Mouse (Mus musculus) heart, postnatal 14 days (tissue): ENCODE results near the gene Mapk13. TPM values are rescaled to one million over a fixed set of nuclear protein-coding genes. Genes with fewer than 3 reads are reported as not detected.
A peak's percentile ranks its signal among the peaks of the same experiment; 100 is the strongest.
"Not testable (repeated sequence)": the region's sequence is repeated elsewhere in the genome, so short reads cannot be mapped to it uniquely, and the experiment has no call there.

ENCODE experiments used
- DNase-seq, 2 experiments: peaks; one replicate each; pipeline ENCODE4 v3.0.0; 2021 to 2022
- intact Hi-C: fragments of 180-260 bp; cut with DNase I; formaldehyde crosslinking; loops from one replicate; pipeline ENCODE4 v1.15.1; 2025
- total RNA-seq, 2 experiments: library from RNA; stranded (reverse); gene quantifications; 2 replicates each; pipeline ENCODE4 v1.2.3; 2021

Gene Mapk13
- total RNA-seq, 2 experiments from 2014 or later = 0.17 to 0.33 TPM

DNA sequence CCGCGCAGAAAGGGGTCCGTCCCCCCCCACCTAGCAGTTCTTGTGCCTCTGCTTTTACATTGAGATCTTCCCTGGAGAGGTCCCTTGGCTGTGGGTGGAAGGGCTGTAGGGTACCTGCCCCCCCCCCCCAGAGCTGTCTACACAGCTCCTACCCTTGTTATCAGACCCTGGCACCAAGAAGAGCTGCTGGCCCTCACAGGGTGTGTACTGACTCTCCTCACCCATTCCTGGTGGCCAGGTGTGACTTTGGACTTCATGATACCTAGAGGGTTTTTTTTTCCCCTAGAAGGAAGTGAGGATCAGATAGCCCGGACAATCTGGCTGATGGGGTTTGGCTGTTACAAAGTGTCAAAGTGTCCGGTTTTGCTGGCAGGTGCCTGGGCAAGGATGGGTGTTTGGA is 2.2 kb downstream of the Mapk13 start:
- no peak for DNase-seq
- intact Hi-C loops = no loop called here

DNA sequence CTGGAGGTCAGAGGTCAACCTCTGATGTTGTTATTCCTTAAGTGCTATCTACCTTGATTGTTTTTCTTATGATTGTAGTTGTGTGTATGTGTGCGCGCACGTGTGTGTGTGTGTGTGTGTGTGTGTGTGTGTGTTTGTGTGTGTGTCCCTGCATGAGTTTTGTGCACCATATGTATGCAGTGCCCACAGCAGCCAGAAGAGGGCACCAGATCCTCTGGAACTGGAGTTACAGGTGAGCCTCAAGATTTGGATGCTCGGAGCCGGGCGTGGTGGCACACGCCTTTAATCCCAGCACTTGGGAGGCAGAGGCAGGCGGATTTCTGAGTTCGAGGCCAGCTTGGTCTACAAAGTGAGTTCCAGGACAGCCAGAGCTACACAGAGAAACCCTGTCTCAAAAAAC is 5.2 kb downstream of the Mapk13 start:
- DNase-seq, intact Hi-C loops: not testable (repeated sequence)

DNA sequence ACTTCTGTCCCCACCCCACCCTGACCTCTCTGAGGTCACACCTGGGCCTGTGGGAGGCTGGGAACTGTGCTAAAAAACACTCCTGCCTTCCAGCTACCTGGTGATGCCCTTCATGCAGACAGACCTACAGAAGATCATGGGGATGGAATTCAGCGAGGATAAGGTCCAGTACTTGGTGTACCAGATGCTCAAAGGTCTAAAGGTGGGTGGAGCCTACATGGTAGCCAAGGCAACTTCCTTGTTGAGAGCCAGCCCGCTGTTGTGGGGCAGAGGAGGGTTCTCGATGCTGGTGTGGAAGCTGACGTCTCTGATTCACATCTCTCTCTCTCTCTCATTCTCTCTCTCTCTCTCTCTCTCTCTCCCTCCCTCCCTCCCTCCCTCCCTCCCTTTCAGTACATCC is 6.1 kb downstream of the Mapk13 start:
- DNase-seq = no peak
- intact Hi-C loops = no loop called here

DNA sequence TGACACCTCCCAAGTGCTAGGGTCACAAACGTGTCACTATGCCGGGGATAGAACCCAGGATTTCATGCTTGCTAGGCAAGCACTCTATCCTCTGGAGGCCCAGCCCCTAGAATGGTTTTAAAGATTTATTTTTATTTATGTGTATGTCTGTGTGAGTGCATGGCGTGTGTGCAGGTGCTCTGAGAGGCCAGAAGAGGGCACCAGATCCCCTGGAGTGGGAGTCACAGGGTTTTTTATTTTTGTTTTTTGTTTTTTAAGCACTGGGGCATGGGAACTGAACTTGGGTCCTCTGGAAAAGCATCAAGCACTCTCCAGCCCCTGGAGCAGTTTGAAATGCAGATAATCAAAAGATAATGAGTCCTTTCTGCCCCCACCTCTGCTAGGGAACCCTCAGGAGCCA is 7.7 kb downstream of the Mapk13 start:
- no peak for DNase-seq

DNA sequence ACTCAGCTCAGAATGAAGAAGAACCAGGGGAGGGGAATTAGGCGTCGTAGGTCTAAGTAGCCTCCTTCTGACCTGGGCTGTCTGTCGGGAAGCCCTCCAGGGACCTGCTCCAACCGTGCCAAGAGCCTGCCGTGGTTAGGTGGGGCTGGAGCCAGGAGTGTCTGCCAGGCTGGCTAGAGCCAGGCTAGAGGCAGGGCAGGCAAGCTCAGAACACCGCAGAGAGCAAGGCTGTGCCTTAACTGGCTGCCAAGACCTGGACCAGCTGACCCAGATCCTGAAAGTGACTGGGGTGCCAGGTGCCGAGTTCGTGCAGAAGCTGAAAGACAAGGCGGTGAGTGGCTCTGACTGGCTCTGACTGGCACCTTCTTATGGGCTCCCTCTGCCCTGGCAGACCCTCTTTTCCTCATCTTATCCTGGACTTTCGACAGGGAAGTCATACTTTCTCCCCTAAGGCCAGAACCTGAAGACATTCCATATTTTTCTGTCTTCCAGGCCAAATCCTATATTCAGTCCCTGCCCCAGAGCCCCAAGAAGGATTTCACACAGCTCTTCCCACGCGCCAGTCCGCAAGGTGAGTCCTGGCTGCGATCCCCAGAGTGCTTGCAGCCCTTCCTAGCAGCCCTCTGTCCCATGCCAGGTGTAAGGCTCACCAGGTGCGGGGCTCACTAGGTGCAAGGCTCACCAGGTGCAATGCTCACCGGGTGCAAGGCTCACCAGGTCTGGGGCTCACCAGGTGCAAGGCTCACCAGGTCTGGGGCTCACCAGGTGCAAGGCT is 8.3 kb downstream of the Mapk13 start:
- peak; percentile 53 to 57 for DNase-seq
- intact Hi-C loops = no loop called here

More for the DNA sequence above, 7.7 kb downstream of the Mapk13 start:
- intact Hi-C loops = no loop called here

DNA sequence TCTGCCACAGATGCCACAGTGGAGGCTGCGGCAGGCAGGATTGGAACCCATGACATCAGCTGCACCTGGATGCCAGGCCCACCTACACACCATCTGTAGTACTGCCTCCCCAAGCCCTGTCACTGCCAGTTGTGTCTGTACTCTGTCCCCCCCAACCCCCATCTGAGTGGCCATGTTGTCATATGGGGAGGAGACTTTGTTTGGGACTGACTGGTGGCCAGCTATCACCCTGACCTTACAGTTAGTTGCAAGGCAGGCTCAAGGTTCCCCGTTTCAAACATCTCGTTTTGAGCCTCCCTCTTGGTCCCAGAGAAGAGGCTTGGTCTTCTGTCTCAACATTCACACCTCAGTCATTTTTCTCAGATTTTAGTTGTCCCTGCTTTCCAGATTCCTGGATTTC is 10.6 kb downstream of the Mapk13 start:
- no peak for DNase-seq
- intact Hi-C loops = no loop called here

DNA sequence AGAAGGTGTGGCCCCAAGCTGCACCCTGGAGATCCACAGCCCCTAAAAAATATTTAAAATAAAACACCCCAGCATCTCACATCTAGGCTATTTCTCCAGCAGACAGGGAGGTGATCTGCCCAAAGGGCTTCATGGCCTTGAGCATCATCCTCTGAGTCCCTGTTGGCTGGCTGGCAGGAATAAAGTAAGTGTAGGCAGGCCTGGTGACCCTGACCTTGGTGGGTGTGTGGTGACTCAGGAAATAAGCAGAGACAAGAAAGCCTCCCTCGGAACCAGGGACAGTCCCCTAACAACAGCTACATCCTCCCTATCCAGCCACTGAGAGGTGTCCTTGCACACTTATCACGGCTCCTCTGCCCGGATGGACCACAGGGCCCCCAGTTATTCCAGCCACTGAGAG is 11.7 kb downstream of the Mapk13 start:
- intact Hi-C loops = no loop called here
- no peak for DNase-seq

DNA sequence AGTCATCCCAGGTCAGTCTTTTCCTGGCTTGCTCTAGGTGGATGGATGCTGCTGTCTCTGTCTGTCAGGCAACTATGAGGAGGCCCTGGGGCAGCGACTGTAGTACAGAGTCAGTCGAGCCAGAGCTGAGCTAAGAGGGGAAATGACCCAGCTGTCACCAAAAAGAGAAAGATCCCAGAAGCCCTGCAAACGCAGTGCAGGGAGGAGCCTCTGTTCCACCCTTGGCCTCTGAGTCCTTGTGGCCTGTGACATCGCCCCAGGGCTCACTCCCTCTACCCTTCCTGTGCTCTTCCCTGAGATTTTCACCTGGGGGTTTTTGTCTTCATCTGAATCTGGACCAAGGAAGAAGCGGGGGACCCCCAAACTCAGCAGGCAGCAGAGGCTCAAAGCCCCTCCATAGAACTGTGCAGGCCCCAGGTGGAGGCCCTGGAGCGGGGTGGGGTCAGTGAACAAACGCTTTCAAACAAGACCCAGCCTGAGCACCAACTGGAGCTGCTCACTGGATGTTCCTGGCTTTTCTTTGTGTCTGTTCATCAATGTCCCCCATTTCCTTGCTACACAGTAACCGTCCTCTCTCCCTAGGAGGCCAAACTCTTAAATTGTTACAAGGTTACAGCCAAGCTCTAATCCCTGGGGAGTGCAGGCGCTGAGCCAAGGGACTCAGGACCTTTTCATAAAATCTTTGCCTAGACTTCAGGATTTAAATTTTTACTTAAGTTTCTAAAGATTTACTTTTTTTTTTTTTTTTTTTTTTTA is 12.4 kb downstream of the Mapk13 start:
- intact Hi-C loops = no loop called here
- DNase-seq = peak; percentile 22 to 45

DNA sequence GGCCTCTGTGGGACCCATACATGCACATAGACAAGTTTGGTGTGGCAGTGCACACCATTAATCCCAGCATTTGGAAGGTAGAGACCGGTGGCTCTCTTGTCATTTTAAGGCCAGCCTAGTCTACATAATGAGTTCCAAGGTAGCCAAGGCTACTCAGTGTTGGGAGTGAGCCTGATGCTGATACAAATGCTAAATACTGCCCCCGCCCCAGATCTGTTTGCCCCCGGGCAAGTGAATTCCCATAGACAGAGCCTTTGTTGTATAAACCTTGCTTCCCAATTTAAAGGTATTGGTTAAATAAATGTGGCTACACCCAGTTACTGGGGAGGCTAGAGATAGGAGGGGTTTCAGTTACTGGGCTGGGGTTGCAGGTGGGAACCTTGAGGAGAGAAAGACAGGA is 15.9 kb downstream of the Mapk13 start:
- no peak for DNase-seq
- intact Hi-C loops = no loop called here

DNA sequence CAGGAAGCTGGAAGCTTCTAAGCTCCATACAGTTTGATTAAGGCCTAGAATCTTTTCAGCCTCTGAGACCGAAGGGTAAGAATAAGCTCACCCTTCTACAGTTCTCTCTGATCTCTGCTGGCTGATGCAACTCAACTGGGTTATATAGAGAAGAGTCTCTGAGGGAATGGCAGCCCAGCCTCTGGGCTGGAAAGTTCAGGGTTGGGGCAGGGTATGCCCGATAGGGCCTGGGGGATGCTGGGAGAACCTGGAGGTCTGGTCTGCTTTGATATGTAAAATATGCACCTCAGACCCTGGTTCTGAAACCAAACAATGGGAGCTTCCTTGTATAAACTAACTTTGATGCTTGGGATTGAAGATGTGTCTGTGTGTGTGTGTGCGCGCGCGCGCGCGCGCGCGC is 18.4 kb downstream of the Mapk13 start:
- intact Hi-C loops = no loop called here
- DNase-seq = no peak

DNA sequence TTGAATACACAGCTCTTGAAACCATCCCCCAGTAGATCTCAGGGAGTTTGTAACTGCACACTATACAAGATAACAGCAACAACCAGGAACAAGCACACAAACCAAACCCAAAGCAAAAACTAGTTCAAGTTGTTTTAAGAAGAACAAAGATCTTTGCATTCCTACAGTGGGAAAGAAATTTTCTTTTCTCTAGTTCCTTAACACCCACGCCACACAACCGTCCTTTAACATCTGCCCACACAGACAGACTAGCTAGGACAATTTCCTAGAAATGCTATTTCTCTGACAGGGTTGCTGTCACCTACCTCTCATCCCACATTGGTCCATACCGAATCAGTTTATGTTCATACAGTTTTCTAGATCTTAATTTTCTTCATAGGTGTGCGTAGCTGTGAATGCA is 27.9 kb downstream of the Mapk13 start:
- intact Hi-C loops = no loop called here
- DNase-seq = no peak

DNA sequence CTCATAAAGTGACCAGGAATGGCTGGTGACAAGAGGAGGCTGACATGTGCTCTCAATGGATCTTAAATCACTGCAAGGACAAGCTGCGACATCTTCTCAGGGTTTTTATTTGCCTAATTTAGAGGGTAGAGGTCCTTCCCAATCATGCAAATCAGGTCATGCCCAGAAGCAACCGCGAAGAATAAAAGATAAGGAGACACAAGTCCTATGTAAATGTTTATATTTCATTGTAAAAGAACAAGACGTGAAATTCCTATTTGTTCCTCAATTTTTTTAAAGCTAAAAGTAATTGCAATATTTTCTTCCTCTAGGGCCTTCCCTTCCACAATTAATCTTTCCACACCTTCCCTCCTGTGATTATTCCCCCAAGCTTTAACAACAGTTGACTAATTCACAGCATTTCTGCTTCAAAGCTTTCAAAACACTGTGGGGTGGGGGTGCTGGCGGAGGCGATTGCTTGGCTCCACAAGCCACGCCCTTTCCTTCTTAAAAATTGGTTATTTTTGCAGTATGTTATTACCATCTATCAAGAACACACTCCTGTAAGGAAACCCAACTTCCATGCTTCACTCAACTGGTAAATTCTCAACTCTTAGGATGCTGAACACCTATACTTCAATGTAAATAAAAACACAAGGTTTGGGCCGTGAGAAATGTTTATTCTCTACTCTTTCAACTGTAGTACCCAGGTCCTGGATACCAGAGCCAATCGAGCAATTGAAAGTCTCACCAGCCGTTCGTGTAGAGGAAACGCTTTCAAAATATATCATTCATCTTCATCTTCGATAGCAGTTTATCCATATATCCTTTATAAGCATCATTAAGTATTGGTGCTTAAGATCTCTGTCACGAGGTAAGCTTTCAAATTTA is 30.4 kb downstream of the Mapk13 start:
- intact Hi-C loops = loop anchor here (2.0 kb wide), 2 partner anchors 37 to 107 kb away; no protein-coding TSS in a partner anchor
- no peak for DNase-seq

DNA sequence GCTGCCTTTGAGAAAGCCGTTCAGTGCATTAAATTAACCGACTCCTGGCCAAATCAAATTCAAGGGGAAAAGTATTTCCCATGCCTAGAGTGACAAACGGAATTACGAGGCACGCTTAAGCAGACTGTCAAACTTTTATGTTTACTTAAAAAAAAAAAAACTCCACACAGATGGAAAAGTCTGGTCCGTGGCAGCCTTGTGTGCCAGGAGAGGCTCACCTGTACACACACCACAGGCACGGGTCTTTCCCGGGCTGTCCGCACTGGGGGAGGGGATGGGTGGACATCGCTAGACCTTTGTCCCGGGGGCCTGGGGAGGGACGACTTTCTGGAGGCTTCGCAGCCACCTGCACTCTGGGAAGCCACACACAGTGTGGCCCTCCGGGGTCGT is 31.2 kb downstream of the Mapk13 start:
- intact Hi-C loops = loop anchor here (2.0 kb wide), 2 partner anchors 37 to 107 kb away; no protein-coding TSS in a partner anchor
- DNase-seq = no peak

DNA sequence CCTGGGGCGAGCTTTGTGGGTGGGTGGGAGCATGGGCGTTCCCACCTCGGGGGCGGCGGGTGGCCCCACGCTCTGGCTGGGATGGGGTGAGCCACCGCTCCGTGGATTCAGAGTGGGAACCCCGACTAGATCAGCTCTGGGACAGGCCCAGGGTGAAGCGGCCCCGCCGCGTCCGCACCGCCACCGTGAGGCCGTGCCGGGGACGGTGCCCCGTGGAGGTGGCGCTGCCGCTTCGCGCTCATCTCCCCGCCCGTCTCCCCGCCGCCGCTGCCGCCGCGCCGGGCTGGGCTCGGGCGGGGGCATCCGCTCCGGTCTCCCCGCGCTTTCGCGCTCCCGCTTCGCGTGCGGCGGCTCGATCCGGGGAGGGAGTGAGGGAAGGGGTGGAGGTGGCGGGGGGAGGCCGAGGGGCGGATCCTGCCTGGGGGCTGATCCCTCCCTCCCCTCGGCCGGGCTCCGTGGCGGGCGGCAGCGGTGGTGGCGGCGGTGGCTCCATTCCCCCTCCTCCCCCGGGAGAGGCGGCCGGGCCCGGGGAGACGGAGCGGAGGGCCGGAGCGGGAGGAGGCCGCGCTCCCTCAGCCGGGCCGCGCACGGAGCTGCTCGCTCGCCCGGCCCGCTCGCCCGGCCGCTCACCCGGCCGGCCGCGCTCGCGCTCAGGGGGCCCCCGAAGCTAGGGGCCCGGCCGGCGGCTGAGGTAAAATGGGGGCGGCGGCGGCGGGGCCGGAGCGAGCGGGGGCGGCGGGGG is 31.7 kb downstream of the Mapk13 start, which contains the start of gene Brpf3:
TSS of gene Brpf3 (plus strand) at position 420 of the 742 bp plus-strand sequence.
- DNase-seq = peak; percentile 85 to 88
- intact Hi-C loops = loop anchor here (2.0 kb wide), 2 partner anchors 38 to 108 kb away; no protein-coding TSS in a partner anchor

DNA sequence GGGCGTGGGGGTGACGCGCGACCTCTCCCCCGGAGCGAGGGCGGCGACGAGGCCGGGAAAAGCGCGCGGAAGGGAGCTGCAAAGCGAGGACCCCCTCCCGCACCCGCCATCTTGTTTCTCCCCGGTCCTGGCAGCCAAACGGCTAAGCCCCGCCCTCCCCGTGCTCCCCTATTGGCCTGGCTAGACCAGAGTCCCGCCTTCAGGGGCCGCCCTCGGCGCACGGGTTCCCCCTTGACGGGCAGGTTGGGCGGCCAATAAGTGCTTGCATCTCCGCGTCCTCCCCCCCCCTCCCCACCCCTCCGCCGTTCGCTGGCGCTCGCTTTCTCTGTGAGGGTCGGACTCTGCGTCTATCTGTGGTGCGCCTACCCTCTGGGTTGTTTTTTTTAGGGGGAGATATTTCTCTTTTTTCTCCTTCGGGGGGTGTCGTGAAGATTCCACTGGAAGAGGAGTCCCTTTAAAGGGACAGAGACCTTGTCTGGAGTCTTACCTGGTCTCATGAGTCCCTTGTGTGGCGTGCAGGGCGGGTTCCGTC is 32.4 kb downstream of the Mapk13 start:
- intact Hi-C loops = loop anchor here (2.0 kb wide), 2 partner anchors 39 to 109 kb away; no protein-coding TSS in a partner anchor
- DNase-seq = peak; percentile 99

DNA sequence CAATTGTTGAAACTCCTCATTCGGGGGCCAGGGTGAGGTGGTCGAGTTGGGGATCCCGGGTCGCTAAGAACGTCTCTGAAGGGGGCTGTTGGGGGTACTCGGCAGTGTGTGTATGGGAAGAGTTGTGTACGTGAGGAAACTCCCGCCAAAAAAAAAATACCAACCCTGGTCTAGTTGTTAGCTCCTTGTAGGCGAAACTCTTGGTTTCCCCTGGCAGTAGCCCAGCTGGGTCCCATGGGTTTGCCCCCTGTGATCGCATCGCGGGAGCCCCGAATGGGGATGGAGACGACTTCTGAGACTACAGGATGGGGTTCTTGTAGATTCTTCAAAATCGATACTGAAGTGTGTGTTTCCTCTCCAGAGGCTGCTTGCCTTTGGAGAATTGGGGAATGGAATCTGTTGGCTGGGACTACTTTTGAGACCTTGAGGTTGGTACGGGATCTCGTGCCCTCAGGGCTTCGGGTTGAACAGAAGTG is 32.9 kb downstream of the Mapk13 start:
- intact Hi-C loops = no loop called here
- no peak for DNase-seq

DNA sequence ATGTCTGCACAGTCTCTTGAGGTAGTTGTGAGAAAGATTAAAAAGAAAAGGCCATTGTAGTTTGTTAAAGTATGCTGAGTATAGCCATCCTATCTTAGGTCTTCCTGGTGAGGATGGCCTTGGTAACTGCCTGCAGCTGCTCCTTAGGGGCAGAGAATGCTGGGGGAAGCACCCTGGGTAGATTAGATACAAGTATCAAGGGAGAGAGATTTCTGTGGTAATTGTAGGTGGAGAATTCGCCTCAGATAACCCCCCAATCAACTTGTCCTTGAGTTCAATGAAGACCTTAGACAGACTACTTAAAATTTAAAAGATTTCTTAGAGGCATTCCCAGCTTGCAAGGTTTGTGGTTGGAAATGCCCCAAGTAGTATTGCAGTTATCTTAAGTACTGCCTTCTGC is 34.2 kb downstream of the Mapk13 start:
- DNase-seq = no peak
- intact Hi-C loops = no loop called here

DNA sequence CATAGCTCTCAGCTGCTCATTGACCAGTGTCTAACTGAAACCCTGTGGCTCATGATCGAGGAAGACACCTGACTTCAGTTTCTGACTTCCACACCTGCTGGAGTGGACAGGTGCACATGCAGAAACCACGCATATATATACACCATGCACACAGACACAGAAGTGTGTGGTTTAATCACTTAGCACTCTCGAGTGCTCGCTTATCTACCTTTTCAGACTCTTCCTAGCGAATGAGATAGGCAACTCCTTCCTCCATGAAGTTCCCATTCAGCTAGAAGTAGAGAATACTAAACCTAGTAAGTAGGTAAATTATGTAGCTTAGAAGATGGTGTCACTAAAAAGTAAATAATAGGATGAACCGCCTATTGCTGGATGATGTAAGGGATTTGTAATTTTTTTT is 35.9 kb downstream of the Mapk13 start:
- no peak for DNase-seq
- intact Hi-C loops = no loop called here

DNA sequence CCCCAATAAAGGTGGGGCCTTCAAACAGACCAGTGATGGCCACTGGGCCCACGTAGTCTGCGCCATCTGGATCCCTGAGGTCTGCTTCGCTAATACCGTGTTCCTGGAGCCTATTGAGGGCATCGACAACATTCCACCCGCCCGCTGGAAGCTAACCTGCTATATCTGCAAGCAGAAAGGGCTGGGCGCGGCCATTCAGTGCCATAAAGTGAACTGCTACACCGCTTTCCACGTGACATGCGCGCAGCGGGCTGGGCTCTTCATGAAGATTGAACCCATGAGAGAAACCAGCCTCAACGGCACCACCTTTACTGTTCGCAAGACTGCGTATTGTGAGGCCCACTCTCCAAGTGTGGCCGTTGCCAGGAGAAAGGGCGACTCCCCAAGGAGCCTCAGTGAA is 37.7 kb downstream of the Mapk13 start:
- no peak for DNase-seq
- intact Hi-C loops = no loop called here

DNA sequence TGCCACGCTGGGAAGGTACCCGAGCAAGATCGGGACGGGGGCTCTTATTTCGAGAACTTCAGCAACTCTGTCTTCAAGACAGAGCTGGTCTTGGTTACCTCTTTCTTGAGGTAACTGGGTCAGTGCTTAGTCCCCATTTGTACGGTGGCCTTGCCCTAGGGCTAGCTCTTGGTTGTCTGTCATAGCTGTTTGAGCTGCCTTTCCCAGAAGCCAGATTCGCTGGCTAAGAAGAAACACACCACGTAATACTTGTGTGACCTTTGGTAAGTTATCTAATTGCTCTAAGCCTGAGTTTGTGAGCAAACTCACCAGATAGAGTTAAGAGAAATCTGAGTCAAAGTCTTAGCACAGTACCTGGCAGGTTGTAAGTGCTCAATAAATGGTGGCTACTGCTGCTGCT is 39.6 kb downstream of the Mapk13 start:
- DNase-seq = no peak
- intact Hi-C loops = no loop called here
